Mouse (Mus musculus) spleen, adult 2 months (tissue): ENCODE measurements at regions not wholly inside any gene's neighbourhood (a gene's known extent, or its start where the extent isn't known, plus 50 kb on each side); places are given as distances from the start of the nearest gene placed in this dataset.

Experiments used
- CTCF ChIP-seq: fragments of 200-500 bp; IDR thresholded peaks from 2 replicates; pipeline ENCODE4 v1.5.1; 2011; ENCODE audit warnings: mild to moderate bottlenecking, inconsistent platforms; ENCODE audit not compliant: insufficient read depth, insufficient read length, insufficient replicate concordance; ENCODE audit errors: extremely low read depth
- POLR2A ChIP-seq: fragments of 200-500 bp; IDR thresholded peaks from 2 replicates; pipeline ENCODE4 v1.6.1; 2011; ENCODE audit warnings: low read depth, low read length, inconsistent platforms

DNA sequence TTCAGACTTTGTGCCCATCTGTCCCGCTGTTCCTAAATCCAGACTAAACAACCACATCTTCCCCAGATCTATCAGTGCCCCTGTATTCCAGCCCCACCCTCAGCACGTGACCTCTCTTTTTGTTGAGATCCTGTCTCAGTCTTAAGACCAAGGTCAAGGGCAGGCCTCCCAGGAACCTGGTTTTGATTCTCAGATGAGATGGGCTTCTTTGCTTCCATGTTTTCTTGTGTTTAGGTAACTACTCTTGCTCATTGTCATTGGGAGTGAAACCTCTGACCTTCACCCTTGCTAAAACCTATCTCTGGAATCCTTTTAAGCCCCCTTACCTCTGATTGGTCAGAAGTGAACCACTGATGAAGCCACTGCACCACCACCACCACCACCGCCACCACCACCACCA is 112.1 kb downstream of the Matn1 start:
- TF ChIP-seq POLR2A (no peak), CTCF (no peak)
